Mouse (Mus musculus): Measurements from ENCODE around the gene Fbxw4. TPM values are rescaled to one million over a fixed set of nuclear protein-coding genes. Genes with fewer than 3 reads are reported as not detected.

The Fbxw4 gene
- polyA plus RNA-seq, 1 experiment from 2014 or later: 8.1 TPM

DNA sequence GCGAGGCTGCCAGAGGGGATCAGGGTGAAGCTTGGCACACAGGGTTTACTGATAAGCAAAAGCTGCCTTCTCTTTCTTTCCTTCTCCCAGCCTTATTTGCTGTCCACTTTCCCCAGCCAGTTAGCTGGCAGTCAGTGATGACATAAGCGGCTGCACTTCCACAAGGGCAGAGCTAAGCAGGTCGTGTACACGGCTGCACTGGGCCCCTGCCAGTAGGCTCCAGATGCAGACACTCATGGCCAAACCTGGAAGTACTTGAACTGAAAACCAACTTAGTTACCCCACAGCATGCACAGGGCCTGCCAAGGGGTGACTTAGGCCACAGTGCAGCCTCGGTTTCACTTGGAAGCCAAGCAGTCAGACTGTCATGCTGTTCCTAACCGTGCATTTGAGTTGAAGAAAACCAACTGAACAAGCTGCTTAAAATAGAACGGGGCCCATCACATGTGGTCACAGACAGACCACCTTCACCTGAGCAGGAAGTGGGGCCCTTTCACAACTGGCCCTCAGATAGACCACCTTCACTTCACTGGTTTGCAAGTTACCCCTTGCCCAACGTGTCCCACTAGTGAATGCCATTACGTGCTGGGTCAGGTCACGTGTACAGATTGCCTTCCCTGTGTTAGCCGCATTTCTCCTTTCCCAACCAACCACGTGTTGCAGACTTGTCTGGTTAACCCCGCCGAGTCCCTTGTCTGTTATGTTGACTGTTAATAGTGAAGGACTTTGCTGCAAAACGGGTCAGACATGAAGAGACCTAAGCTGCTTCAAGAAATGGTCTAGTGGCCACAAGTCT is 129.7 kb downstream of the Fbxw4 start:
- no peak overlapping the region for H3K4me3 ChIP-seq (replicated peaks; ENCODE audit: low read depth, low read length)
- H3K9ac ChIP-seq (replicated peaks; ENCODE audit: low read length): no peak overlapping the region
- H3K4me2 ChIP-seq (ENCODE audit: low read length): no peak overlapping the region
- H3K27me3 ChIP-seq (ENCODE audit: control insufficient read depth, insufficient read depth, low read length): no peaks in the 10 kb centered on the region
- DNase-seq (no peak), ATAC-seq (ENCODE audit: low FRiP score, low TSS enrichment) (no peak)
- H3K36me3 ChIP-seq (ENCODE audit: control insufficient read depth, insufficient read depth, low read length): peaks cover 42% of the 10 kb centered on the region
- no peaks in the 10 kb centered on the region for H3K4me1 ChIP-seq (ENCODE audit: control insufficient read depth, insufficient read depth, low read length)
- no peak overlapping the region for H3K27ac ChIP-seq (replicated peaks; ENCODE audit: low read depth, low read length)
- 89% methylated on average over 15 of the region's 15 CpGs for WGBS
- no peaks in the 10 kb centered on the region for H3K9me3 ChIP-seq (ENCODE audit: control insufficient read depth, low read length)

DNA sequence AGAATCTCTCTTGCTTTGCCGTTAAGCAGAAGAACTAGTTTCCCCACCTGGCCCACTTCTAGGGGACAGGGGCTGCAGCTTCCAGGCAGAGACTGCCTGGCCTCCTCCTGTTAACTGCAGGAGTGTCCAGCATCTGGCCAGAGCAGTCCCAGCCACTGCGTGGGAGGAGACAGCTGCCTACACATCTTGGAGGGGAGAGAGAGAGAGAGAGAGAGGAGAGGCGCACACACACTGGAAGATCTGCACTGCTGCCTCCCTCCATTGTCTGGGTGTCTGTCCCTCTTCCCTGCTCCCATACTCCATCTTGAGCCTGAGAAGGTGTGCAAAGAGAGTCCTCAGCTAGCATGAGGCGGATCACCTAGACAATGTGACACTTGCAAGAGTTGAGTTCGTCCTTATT is 130.8 kb downstream of the Fbxw4 start:
- no peak overlapping the region for H3K4me3 ChIP-seq (replicated peaks; ENCODE audit: low read depth, low read length)
- no peaks in the 10 kb centered on the region for H3K27me3 ChIP-seq (ENCODE audit: control insufficient read depth, insufficient read depth, low read length)
- H3K36me3 ChIP-seq (ENCODE audit: control insufficient read depth, insufficient read depth, low read length): peaks cover 50% of the 10 kb centered on the region
- H3K9me3 ChIP-seq (ENCODE audit: control insufficient read depth, low read length): no peaks in the 10 kb centered on the region
- H3K4me2 ChIP-seq (ENCODE audit: low read length): no peak overlapping the region
- no peak overlapping the region for H3K27ac ChIP-seq (replicated peaks; ENCODE audit: low read depth, low read length)
- 83% methylated on average over 5 of the region's 5 CpGs for WGBS
- ATAC-seq (ENCODE audit: low FRiP score, low TSS enrichment): no peak
- no peak for DNase-seq
- H3K9ac ChIP-seq (replicated peaks; ENCODE audit: low read length): no peak overlapping the region
- H3K4me1 ChIP-seq (ENCODE audit: control insufficient read depth, insufficient read depth, low read length): no peaks in the 10 kb centered on the region

Other genes starting within 250 kb of the Fbxw4 start
- 11.9 and 14.2 TPM in 2 replicates for gene Poll, start 99.8 kb downstream of the Fbxw4 start, polyA plus RNA-seq (2014; fragmentation: Nextera tagmentation; extraction: Ambion mirVana)
- gene Gm17018, start 99.7 kb downstream of the Fbxw4 start, polyA plus RNA-seq (2014; fragmentation: Nextera tagmentation; extraction: Ambion mirVana): 57.0 and 68.6 TPM in 2 replicates
- 0.18 and 0.54 TPM in 2 replicates for gene Fgf8, start 82.6 kb upstream of the Fbxw4 start, polyA plus RNA-seq (2014; fragmentation: Nextera tagmentation; extraction: Ambion mirVana)
- gene Npm3, start 89.3 kb upstream of the Fbxw4 start, polyA plus RNA-seq (2014; fragmentation: Nextera tagmentation; extraction: Ambion mirVana): 7.6 and 26.4 TPM in 2 replicates
- gene Mgea5, start 123.5 kb upstream of the Fbxw4 start, polyA plus RNA-seq (2014; fragmentation: Nextera tagmentation; extraction: Ambion mirVana): 95.8 and 118 TPM in 2 replicates
- 3.9 and 5.0 TPM in 2 replicates for gene Kcnip2, start 155.7 kb upstream of the Fbxw4 start, polyA plus RNA-seq (2014; fragmentation: Nextera tagmentation; extraction: Ambion mirVana)

Measured in midbrain, embryonic 14.5 days (tissue).